Mouse (Mus musculus) Patski (cell line): Measurements from ENCODE around the gene Papolb. TPM values are rescaled to one million over a fixed set of nuclear protein-coding genes. Genes with fewer than 3 reads are reported as not detected.

ENCODE experiments used
- ATAC-seq: fragments of 100-300 bp; one replicate; pipeline ENCODE4 v1.8.0; 2021
- CTCF ChIA-PET: fragments of 350-600 bp; sonication (Branson Sonifier 250); formaldehyde crosslinking; loops from one replicate; lab custom pipeline; 2022; ENCODE audit warnings: inconsistent platforms; lab: Charles Lee
- POLR2A ChIA-PET: fragments of 350-600 bp; sonication (Branson Sonifier 250); formaldehyde crosslinking; loops from one replicate; lab custom pipeline; 2022; ENCODE audit warnings: antibody characterized with exemption, inconsistent platforms; lab: Charles Lee
- DNase-seq: peaks from one replicate; pipeline ENCODE4 v3.0.0-alpha.2; 2011; ENCODE audit warnings: low read depth, low spot score
- H3K27me3 ChIP-seq: fragments of 371-371 bp; one replicate; pipeline ENCODE4 v1.5.1; 2021
- CTCF ChIP-seq: fragments of 100-300 bp; IDR thresholded peaks from one replicate; pipeline ENCODE4 v1.5.1; 2021
- in situ Hi-C: fragments of 300-500 bp; cut with MboI; formaldehyde crosslinking; loops from 3 replicates; pipeline ENCODE4 v1.11.1; 2018; ENCODE audit warnings: low pct_unique_long_range_greater_than_20kb, mixed read lengths
- polyA plus RNA-seq: library from polyadenylated mRNA; unstranded; gene quantifications from one replicate; pipeline ENCODE4 v1.2.3, GENCODE M21; 2021

The Papolb gene
- polyA plus RNA-seq, 1 experiment from 2014 or later, result 0.04 TPM

DNA sequence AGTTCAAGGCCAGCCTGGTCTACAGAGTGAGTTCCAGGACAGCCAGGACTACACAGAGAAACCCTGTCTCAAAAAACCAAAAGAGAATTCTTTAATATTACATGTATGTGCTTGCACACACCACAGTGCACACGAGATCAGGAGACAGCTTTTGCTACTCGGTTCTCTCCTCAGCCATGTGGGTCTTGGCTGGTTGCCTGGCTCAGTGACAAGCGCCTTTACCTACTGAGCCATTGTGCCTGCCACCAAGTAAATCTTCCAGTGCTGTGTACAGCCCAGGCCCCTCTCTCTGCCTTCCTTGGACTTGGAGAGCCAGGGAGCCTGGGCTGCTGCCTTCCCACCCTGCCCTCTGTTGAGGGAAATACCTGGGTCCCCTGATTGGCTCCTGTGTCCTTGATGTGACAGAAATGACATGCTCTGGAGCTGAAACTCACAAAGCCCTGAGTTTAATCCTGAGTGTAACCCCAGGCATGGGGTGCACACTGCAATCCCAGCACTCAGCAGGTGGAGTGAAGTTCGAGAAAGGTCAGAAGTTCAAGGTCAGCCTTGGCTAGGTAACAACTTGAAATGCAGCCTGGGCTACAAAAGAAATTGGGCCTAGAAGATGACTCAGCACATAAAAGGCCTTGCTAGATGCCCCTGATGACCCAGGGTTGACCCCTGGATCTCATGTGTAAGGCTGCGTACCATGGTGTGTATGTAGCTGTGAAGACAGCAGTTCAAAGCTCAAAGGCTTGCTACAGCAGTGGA, 51.8 kb downstream of the Papolb start:
- TF ChIP-seq CTCF, result no peak
- ChIA-PET CTCF (interaction anchor here (0.8 to 2.6 kb wide), 6 partner anchors 9 to 72 kb away, joined by 3 to 9 read pairs (median 4); partner anchors contain the start of gene Radil), POLR2A (interaction anchor here (0.6 kb wide), 1 partner anchor 433 kb away, joined by 5 read pairs; no protein-coding TSS in a partner anchor)
- DNase-seq (no peak), ATAC-seq (no peak)
- in situ Hi-C loops, result no loop called here
- H3K27me3 ChIP-seq, result no peaks in the 10 kb centered on the region

DNA sequence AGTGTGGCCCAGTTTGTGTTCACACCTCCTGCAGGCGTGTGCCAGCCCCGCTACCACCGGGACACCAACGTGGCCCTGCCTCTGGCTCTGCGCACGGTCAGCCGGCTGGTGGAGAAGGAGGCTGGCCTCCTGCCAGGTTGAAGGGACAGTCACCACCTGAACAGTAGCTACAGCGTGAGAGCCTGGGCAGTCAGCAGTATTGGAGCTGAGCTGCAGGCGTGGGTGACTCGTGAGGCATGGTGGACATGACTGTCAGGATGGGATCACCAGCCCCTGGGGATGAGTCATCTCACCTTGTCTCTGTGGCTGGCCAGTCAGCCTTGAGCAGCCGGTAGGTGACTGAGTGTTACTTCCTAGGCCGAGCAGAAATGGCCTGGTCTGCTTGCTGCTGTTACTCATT, 52.5 kb downstream of the Papolb start:
- in situ Hi-C loops, result no loop called here
- TF ChIP-seq CTCF, result no peak
- DNase-seq (peak; percentile 58), ATAC-seq (peak; percentile 86)
- CTCF ChIA-PET, result interaction anchor here (0.9 to 2.6 kb wide), 3 partner anchors 11 to 73 kb away, joined by 3 to 9 read pairs (median 3); partner anchors contain the start of gene Radil
- no peaks in the 10 kb centered on the region for H3K27me3 ChIP-seq
- POLR2A ChIA-PET, result no interaction called here

Other genes with a start within 250 kb of the Papolb start
- gene Foxk1, start 128.6 kb downstream of the Papolb start, polyA plus RNA-seq, result 29.3 TPM
- 30.6 TPM for gene Ap5z1, start 66.1 kb downstream of the Papolb start, polyA plus RNA-seq
- 0.42 TPM for gene Radil, start 21.0 kb upstream of the Papolb start, polyA plus RNA-seq
- not detected for gene Mmd2, start 78.7 kb upstream of the Papolb start, polyA plus RNA-seq
- 60.3 TPM for gene Wipi2, start 97.6 kb upstream of the Papolb start, polyA plus RNA-seq
- 0.05 TPM for gene Slc29a4, start 162.4 kb upstream of the Papolb start, polyA plus RNA-seq